ENCODE assay signal across 14 mouse cellular contexts in the genomic region with DNA sequence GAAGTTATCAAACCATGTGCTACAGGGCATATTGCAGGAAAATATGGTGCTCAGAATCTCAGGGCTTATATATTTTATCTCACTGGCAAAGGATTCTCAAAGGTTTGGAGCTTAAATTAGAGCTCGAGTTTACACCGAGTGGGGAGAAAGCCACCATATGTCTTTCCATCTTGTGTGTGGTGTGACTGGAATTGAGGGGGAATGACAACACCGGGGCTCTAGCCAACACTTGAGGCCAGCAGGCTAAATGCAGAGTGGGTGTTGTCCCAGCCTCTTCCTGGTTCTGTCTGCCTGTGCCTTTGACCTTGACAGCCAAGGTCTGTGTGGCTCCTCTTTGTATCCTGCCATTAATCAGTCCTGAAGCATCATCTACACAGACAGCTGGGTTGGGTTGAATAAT.
DNase-seq lines count a peak whose midpoint lies in the region; ATAC-seq lines count a peak whose summit lies in the region.
"Had no signal": no experiment of that assay in that cellular context is flagged by ENCODE, and none has a peak within 500 bp of the region (broad histone marks: within the 10 kb centered on the region; RNA-seq: fewer than 3 reads in every experiment).

No protein-coding gene starts in this region.

- H3K4me1 ChIP-seq in kidney, embryonic 16.5 days (ENCODE audit: insufficient read depth, low read length): no peaks in the 10 kb centered on the region
- H3K4me1 ChIP-seq: neural tube, embryonic 12.5 days had no signal

- no peaks in the 10 kb centered on the region for H3K9me3 ChIP-seq in kidney, embryonic 16.5 days (ENCODE audit: low read length)
- H3K9me3 ChIP-seq: neural tube, embryonic 12.5 days had no signal

- H3K4me2 ChIP-seq in kidney, embryonic 16.5 days (replicated peaks; ENCODE audit: low read depth, low read length): no peak overlapping the region
- H3K4me2 ChIP-seq: liver, embryonic 11.5 days; neural tube, embryonic 12.5 days had no signal

- no peak overlapping the region for H3K9ac ChIP-seq in kidney, embryonic 16.5 days (replicated peaks; ENCODE audit: low read length)
- H3K9ac ChIP-seq: neural tube, embryonic 12.5 days had no signal

- H3K36me3 ChIP-seq in kidney, embryonic 16.5 days (ENCODE audit: insufficient read depth, low read length): no peaks in the 10 kb centered on the region
- H3K36me3 ChIP-seq: neural tube, embryonic 12.5 days had no signal

- H3K27ac ChIP-seq in kidney, embryonic 16.5 days (ENCODE audit: low read length): no peak overlapping the region
- H3K27ac ChIP-seq: kidney, postnatal 0 days; neural tube, embryonic 12.5 days had no signal

- no peaks in the 10 kb centered on the region for H3K27me3 ChIP-seq in kidney, embryonic 16.5 days (ENCODE audit: insufficient read depth, low read length)
- H3K27me3 ChIP-seq: neural tube, embryonic 12.5 days had no signal

- WGBS in kidney, embryonic 16.5 days: 65% methylated on average over 3 of the region's 3 CpGs

- intact Hi-C loops in left cerebral cortex, postnatal 25 days (cut with DNase I): loop anchor here (5.0 to 10.0 kb wide), 2 partner anchors 35 to 202 kb away; no protein-coding TSS in a partner anchor

- ATAC-seq in kidney, embryonic 16.5 days (ENCODE audit: low FRiP score, low TSS enrichment): no peak
- ATAC-seq: hindbrain, embryonic 16.5 days; midbrain, embryonic 16.5 days had no signal

- peak; percentile 67 for DNase-seq in heart, adult 11 months
- DNase-seq in heart, adult 8-10 months (ENCODE audit: low spot score): no peak
- DNase-seq in brain, adult 2 months (ENCODE audit: low read depth, low spot score): peak; percentile 88
- peak; percentile 26 to 29 for DNase-seq in frontal cortex, postnatal 14 days (ENCODE audit: low spot score in 2 of 2)
- peak; percentile 47 to 86 for DNase-seq in left cerebral cortex, postnatal 25 days (ENCODE audit: low spot score in 2 of 2)
- DNase-seq in yolk sac, embryonic 10.5 days (ENCODE audit: low spot score): no peak
- DNase-seq in cerebellum, adult 9-11 months: no peak
- DNase-seq: heart, adult 18-20 months had no signal

- no peak overlapping the region for H3K4me3 ChIP-seq in kidney, embryonic 16.5 days (ENCODE audit: low read length)
- H3K4me3 ChIP-seq: neural tube, embryonic 12.5 days had no signal

Comparison
In these comparisons a context has a peak if more than half of its experiments do, and no peak if none do; other contexts are left out.
1. DNase-seq: peak in heart, adult 11 months (single experiment), brain, adult 2 months (single experiment), frontal cortex, postnatal 14 days (2 of 2) and left cerebral cortex, postnatal 25 days (2 of 2); none in heart, adult 8-10 months (single experiment), yolk sac, embryonic 10.5 days (single experiment) and cerebellum, adult 9-11 months (single experiment).